Mouse (Mus musculus) forebrain, embryonic 16.5 days (tissue): ENCODE results near the gene 4632433K11Rik. TPM values are rescaled to one million over a fixed set of nuclear protein-coding genes. Genes with fewer than 3 reads are reported as not detected.

ENCODE experiments used
- ATAC-seq: fragments of 200-750 bp; cut with Nextera tagmentation; 2 replicates; pipeline ENCODE4 v1.8.0; 2017; ENCODE audit warnings: mild to moderate bottlenecking, moderate library complexity
- H3K27ac ChIP-seq: fragments of 300-500 bp; sonication (generic); 2 replicates; pipeline ENCODE4 v1.5.1; 2014; ENCODE audit warnings: low read length, control low read depth
- H3K27me3 ChIP-seq: fragments of 300-500 bp; sonication (generic); replicated peaks from 2 replicates; pipeline ENCODE4 v1.6.1; 2014; ENCODE audit warnings: low read length; ENCODE audit not compliant: control insufficient read depth, insufficient read depth
- H3K36me3 ChIP-seq: fragments of 300-500 bp; sonication (generic); 2 replicates; pipeline ENCODE4 v1.6.1; 2014; ENCODE audit not compliant: control insufficient read depth, insufficient read depth
- H3K4me1 ChIP-seq: fragments of 300-500 bp; sonication (generic); replicated peaks from 2 replicates; pipeline ENCODE4 v1.6.1; 2014; ENCODE audit warnings: low read length; ENCODE audit not compliant: control insufficient read depth, insufficient read depth
- H3K4me2 ChIP-seq: fragments of 300-500 bp; sonication (generic); 2 replicates; pipeline ENCODE4 v1.6.1; 2014; ENCODE audit warnings: mild to moderate bottlenecking, low read length, control low read depth
- H3K4me3 ChIP-seq: fragments of 300-500 bp; sonication (generic); replicated peaks from 2 replicates; pipeline ENCODE4 v1.5.1; 2014; ENCODE audit warnings: mild to moderate bottlenecking, low read length, control low read depth
- H3K9ac ChIP-seq: fragments of 300-500 bp; sonication (generic); replicated peaks from 2 replicates; pipeline ENCODE4 v1.6.1; 2014; ENCODE audit warnings: low read depth, low read length, control low read depth
- H3K9me3 ChIP-seq: fragments of 300-500 bp; sonication (generic); 2 replicates; pipeline ENCODE4 v1.6.1; 2016; ENCODE audit warnings: low read length; ENCODE audit not compliant: control insufficient read depth
- WGBS: fragments of 180-500 bp; shearing (Covaris S2); extraction: QIAGEN DNeasy Blood & Tissue Kit; methylation state at CpG from one replicate; pipeline ENCODE4 v1.1.7; 2014; 5-methylcytosine and 5-hydroxymethylcytosine counted together
- polyA plus RNA-seq: library from polyadenylated mRNA; unstranded; fragments of >200 nt; fragmentation: Nextera tagmentation; extraction: Ambion mirVana; gene quantifications from 2 replicates; pipeline ENCODE4 v1.2.1, GENCODE M21; 2015

4632433K11Rik gene
- polyA plus RNA-seq = not detected in 2 replicates

- peaks cover 9% of the 10 kb centered on the region for H3K4me1 ChIP-seq
- H3K9ac ChIP-seq = no peak within 1 kb of the TSS
- H3K9me3 ChIP-seq = peaks cover 18% of the 10 kb centered on the region
- no peak within 1 kb of the TSS for H3K4me2 ChIP-seq
- no peak for ATAC-seq
- no peak within 1 kb of the TSS for H3K27ac ChIP-seq
- peaks cover 53% of the 10 kb centered on the region for H3K36me3 ChIP-seq
- H3K4me3 ChIP-seq = no peak within 1 kb of the TSS
- 94% methylated on average over 3 of the region's 3 CpGs for WGBS
- no peaks in the 10 kb centered on the region for H3K27me3 ChIP-seq
Observed at GRCm38 (mm10) chr7:5033818-5034217, at the start of gene 4632433K11Rik. 4632433K11Rik (plus strand) TSS chr7:5034118.

DNA sequence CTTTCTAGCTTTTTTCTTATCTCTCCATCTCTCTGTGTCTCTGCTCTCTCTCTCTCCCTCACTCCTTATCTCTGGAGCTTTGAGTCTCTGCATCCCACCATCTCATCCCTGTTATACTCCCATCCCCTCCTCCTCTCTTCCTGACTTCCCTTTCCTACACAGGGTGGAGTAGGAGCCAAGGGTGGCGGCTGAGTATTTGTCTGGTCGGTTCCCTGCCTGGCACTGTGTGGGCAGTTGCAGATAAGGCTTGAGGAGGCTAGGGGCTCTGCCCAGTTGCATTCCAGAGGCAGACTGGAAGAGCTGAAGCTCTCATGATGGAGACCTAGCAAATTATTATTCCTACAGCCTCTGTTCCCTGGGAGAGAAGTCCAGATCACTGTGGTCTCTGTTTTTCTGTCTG lies 45.7 kb upstream of the 4632433K11Rik start:
- Histone ChIP-seq H3K36me3 (peaks cover 15% of the 10 kb centered on the region), H3K9me3 (no peaks in the 10 kb centered on the region), H3K27me3 (no peaks in the 10 kb centered on the region), H3K4me3 (no peak overlapping the region), H3K4me1 (peaks cover 6% of the 10 kb centered on the region; the same call in 1 of the 2 replicates), H3K9ac (no peak overlapping the region), H3K27ac (no peak overlapping the region), H3K4me2 (no peak overlapping the region)
- 78% methylated on average over 2 of the region's 2 CpGs for WGBS
- no peak for ATAC-seq

DNA sequence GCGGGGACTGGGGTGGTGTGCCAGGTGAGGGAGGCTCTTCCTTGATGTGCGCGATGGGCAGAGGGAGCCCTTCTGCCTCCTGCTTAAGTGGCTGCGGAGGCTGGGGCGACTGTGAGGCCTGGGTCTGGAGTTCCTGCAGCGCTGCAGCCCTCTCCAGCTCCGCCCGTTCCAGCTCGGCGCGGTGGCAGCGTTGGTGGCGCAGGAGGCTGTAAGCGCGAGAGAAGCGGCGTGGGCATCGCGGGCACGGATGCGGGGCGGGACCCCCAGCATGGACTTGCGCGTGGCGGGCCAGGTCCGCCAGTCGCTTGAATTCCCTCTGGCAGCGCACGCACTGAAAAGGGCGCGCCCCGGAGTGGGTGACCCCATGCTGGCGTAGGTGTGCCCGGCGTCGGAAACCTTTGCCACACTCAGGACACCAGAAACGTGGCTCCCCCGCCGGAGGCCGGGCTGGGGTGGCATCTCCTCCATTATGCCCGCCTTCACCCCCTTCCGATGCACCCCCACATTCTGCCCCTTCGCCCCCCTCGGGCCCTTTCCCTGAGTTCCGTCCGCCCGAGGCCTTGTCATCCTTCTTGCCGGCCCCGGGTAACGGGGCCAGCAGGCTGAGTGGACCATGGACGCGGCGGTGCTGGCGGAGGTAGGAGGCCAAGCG lies 40.4 kb upstream of the 4632433K11Rik start:
- H3K9me3 ChIP-seq = no peaks in the 10 kb centered on the region
- H3K4me2 ChIP-seq = peak overlapping the region; percentile 90
- WGBS = 42% methylated on average over 55 of the region's 55 CpGs
- H3K9ac ChIP-seq = no peak overlapping the region
- H3K36me3 ChIP-seq = peaks cover 21% of the 10 kb centered on the region
- no peak for ATAC-seq
- no peak overlapping the region for H3K27ac ChIP-seq
- no peak overlapping the region for H3K4me3 ChIP-seq
- H3K4me1 ChIP-seq = peaks cover 39% of the 10 kb centered on the region
- no peaks in the 10 kb centered on the region for H3K27me3 ChIP-seq

GRCm38 (mm10) chr7:4993999-4994788 lies 39.7 kb upstream of the 4632433K11Rik start:
- no peak for ATAC-seq
- peak overlapping the region; percentile 90 for H3K4me2 ChIP-seq
- H3K27me3 ChIP-seq = no peaks in the 10 kb centered on the region
- H3K9ac ChIP-seq = no peak overlapping the region
- peak overlapping the region; percentile 2; the same call in 1 of the 2 replicates for H3K4me3 ChIP-seq
- peaks cover 39% of the 10 kb centered on the region for H3K4me1 ChIP-seq
- 55% methylated on average over 58 of the region's 59 CpGs for WGBS
- no peak overlapping the region for H3K27ac ChIP-seq
- H3K36me3 ChIP-seq = peaks cover 21% of the 10 kb centered on the region
- H3K9me3 ChIP-seq = no peaks in the 10 kb centered on the region

DNA sequence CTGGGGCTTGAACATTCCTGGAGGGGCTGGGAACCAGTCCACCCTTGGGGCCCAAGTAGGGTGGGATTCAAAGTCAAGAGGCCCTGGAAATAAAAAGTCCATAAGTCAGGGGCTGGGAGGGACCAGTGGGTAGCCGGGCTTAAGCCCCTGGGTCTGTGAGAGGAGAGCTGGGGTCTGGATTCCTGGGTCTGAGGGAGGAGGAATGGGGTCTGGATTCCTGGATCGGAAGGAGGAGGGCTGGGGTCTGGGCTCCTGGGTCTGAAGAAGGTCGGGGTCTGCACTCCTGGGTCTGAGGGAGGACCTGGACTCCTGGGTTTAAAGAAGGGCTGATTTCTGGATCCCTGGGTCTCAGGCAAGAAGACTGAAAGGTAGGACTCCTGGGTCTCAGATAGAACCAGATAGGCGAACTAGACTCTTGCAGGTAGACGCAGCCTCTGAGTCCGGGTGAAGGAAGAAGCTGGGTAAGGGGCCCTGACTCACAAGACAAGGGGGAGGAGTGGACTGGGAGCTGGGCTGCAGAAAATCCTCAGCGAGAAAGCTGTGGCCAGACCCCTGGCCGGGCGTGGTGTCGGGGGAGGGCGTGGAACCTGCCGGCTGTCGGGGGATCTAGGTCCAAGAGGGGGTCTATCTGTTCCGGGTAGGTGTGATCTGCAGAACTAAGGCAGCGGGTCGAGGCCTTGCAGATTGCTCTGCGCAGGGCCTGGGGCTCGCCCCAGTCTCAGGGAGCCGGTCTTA lies 38.5 kb upstream of the 4632433K11Rik start:
- H3K9me3 ChIP-seq = no peaks in the 10 kb centered on the region
- peak overlapping the region; percentile 90 for H3K4me2 ChIP-seq
- H3K9ac ChIP-seq = peak overlapping the region; percentile 73
- H3K4me3 ChIP-seq = peak overlapping the region; percentile 55
- peaks cover 39% of the 10 kb centered on the region for H3K4me1 ChIP-seq
- H3K36me3 ChIP-seq = peaks cover 21% of the 10 kb centered on the region
- peak; percentile 2 for ATAC-seq
- H3K27ac ChIP-seq = peak overlapping the region; percentile 33
- 4% methylated on average over 19 of the region's 19 CpGs for WGBS
- no peaks in the 10 kb centered on the region for H3K27me3 ChIP-seq

- Histone ChIP-seq H3K36me3 (peaks cover 21% of the 10 kb centered on the region), H3K27ac (peak within 1 kb of the TSS; percentile 82), H3K9ac (peak within 1 kb of the TSS; percentile 73), H3K4me2 (peak within 1 kb of the TSS; percentile 90), H3K27me3 (no peaks in the 10 kb centered on the region), H3K4me3 (peak within 1 kb of the TSS; percentile 55), H3K4me1 (peaks cover 39% of the 10 kb centered on the region), H3K9me3 (no peaks in the 10 kb centered on the region)
- peak; percentile 84 for ATAC-seq
- 3% methylated on average over 22 of the region's 26 CpGs for WGBS
Observed at GRCm38 (mm10) chr7:4996003-4996895, 37.7 kb upstream of the 4632433K11Rik start, which contains the start of gene Zfp579. Zfp579 (minus strand) TSS chr7:4996158.

DNA sequence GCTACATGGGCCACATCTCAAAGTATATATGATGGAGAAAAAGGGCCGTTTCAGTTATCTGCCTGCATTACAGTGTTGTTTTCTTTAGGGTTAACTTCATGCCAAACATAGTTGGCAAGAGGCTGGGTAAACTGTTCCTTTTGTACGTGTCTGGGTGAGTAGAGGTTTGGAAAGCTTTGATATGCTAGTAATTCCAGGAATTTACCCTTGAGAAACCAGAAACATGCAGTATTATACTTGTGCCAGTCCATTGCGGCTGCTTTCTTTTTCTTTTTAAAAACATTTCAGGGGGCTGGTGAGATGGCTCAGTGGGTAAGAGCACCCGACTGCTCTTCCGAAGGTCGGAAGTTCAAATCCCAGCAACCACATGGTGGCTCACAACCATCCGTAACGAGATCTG lies 37.0 kb upstream of the 4632433K11Rik start:
- H3K36me3 ChIP-seq = peaks cover 14% of the 10 kb centered on the region
- H3K4me1 ChIP-seq = peaks cover 39% of the 10 kb centered on the region
- H3K4me3 ChIP-seq = peak overlapping the region; percentile 55
- H3K9me3 ChIP-seq = no peaks in the 10 kb centered on the region
- ATAC-seq = no peak
- WGBS = 66% methylated on average over 6 of the region's 8 CpGs
- H3K9ac ChIP-seq = peak overlapping the region; percentile 73
- H3K4me2 ChIP-seq = peak overlapping the region; percentile 90
- no peaks in the 10 kb centered on the region for H3K27me3 ChIP-seq
- no peak overlapping the region for H3K27ac ChIP-seq

DNA sequence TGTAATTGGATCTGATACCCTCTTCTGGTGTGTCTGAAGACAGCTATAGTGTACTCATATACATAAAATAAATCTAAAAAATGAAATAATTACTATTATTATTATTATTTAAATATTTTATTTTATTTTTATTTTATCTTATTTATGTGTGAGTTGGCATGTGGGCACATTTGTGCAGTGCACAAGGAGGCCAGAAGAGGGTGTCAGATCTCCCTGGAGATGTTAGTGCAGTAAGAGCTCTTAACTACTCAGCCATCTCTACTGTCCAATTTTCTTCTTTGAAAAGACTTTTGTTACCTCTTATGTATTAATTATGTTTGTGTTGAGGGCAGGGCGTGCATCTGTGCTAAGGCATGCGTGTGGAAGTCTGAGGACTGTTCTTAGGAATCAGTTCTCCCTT lies 34.0 kb upstream of the 4632433K11Rik start:
- H3K36me3 ChIP-seq = no peaks in the 10 kb centered on the region
- no peak for ATAC-seq
- WGBS = 64% methylated on average over 2 of the region's 2 CpGs

More for the DNA sequence above, 34.0 kb upstream of the 4632433K11Rik start:
- Histone ChIP-seq H3K9ac (no peak overlapping the region), H3K27ac (no peak overlapping the region), H3K9me3 (no peaks in the 10 kb centered on the region), H3K27me3 (no peaks in the 10 kb centered on the region), H3K4me2 (no peak overlapping the region), H3K4me1 (peaks cover 17% of the 10 kb centered on the region), H3K4me3 (no peak overlapping the region)
